Mouse (Mus musculus): ENCODE data around the gene Cpd.

The Cpd gene

DNA sequence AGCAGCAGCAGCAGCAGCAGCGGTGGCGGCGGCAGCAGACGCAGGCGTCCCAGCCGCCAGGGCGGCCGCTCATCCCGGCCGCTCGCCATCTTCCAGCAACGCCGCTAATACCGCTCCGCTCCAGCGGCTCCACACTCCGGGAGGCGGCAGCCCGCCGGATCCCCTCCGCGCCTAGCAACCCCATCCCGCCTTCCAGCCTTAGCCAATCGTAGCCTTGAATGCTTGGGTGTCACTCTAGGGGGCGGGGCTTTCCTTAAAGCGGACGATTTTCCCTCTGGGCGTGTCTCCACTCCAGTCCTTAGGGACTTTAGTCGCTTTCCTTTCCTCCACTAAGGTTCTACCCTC lies at the start of gene Cpd:
TSS of gene Cpd (minus strand) at position 141 of the 345 bp plus-strand sequence.
- peak; percentile 97 for DNase-seq

DNA sequence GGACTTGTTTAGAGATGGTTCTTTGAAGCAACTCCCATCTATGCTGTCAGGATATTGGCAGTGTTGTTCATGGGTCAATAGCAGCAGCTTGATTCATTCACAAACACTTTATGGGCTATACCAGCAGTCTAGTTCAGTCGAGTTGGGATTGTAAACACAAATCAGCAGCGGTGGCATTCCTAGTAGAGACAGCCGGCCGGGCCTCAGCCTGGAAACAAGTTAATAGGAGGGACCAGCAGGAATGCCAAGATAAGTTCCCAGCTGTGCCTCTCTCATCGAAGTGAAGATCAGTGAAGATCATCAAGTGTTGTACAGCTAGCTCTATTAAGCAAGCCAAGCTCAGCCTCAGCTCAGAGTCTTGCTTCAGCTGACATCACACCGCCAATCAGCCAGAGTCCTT lies 49.5 kb upstream of the Cpd start:
- DNase-seq, result peak; percentile 63 to 89

DNA sequence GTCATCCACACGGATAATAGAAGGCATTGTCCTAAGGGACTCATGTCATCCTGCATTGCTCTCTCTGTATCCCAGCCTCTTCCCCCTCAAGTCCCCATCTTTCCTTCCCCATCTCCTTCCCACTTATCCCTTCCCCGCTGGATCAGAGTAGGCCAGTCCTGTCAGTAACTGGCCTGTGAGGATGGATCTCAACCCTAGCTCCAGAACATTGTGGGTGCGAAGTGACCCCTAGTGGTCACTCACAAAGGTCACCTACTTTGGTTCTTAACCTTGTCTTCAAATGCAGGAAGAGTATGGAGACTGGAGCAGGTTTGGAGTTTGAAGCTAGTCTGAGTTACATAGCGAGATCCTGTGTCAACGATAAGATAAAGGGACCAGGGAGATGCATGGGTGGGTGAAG lies 47.4 kb upstream of the Cpd start:
- DNase-seq, result peak; percentile 70 to 75

DNA sequence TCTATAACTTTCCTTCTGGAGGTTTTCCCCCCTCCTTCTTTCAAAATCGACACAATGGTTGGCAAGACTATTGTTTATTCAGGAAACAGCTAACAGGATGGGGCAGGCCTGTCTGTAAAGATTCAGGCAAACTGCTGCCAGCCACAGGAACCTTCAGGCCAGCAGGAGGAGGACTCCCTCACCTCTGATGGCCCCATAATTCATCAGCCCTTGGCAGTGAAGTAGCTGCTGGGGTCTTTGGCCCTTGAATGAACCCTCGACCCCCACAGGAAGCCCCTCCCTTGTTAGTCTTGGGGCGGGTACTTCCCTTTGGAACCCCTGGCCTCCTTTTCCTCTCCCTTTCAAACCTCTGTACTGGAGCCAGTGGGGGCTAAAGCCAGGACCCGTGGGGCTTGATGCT lies 46.8 kb upstream of the Cpd start:
- peak; percentile 66 to 86 for DNase-seq

DNA sequence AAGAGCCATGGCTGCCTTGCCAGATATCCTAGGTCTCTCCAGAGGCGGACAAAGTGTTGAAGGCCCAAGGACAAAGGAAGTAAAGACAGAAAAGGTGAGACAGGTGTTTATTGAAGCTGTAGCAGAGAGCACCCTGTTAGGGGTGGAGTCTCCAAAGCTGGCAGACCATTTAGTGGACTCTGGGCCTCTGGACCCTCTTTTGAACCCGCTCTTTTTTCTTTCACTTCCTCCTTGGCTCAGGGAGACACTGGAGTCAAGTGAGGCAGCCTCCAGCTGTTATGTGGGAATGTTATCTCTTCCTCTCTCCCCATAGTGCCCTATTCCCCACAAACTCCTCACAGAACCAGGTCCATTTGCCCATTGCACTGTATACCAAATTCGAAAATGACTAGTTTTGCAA lies 46.2 kb upstream of the Cpd start:
- no peak for DNase-seq

DNA sequence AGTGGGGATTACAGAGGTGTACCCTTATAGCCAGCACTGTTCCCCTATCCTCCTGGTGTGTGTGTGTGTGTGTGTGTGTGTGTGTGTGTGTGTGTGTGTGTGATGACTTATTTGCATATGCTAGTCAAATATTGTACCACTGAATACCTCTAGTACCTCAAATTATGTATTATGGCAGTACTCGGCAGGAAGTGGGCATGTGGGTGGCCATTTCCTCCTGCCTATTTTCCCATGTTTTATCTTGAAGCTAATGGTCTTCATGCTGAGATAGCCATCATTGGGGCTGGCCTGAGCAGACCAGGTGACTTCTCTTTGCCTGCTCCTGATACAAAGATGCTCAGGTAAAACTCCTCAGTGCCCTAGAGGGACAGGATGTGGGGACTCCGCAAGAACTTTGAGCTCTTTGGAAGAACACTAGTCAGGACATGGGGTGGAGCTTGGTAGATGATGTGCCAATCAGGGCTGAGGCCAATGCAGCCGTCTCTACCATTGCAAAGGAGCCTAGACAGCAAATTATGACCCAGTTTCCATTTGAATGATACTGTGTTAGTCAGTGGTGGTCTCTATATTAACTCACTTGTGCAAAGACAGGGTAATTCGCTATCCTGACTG lies 45.0 kb upstream of the Cpd start:
- no peak for DNase-seq

DNA sequence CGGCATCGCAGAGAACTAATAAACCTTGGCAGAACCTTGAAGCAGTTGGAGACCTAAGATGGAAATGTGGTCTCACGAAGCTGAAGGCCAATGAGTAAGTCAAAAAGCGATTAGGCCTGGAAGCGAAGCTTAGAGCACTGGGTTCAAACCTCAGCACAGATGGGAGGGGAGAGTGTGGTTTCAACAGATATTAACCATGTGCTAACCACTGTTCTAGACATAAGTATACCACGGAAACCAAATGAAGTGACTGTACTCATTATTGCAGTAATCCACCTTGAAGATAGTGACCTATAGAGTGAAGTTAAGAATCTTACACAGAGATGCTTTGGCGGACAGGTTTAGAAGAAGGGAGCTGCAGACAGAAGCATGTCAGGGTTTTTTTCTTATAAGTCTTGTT lies 44.4 kb upstream of the Cpd start:
- no peak for DNase-seq

DNA sequence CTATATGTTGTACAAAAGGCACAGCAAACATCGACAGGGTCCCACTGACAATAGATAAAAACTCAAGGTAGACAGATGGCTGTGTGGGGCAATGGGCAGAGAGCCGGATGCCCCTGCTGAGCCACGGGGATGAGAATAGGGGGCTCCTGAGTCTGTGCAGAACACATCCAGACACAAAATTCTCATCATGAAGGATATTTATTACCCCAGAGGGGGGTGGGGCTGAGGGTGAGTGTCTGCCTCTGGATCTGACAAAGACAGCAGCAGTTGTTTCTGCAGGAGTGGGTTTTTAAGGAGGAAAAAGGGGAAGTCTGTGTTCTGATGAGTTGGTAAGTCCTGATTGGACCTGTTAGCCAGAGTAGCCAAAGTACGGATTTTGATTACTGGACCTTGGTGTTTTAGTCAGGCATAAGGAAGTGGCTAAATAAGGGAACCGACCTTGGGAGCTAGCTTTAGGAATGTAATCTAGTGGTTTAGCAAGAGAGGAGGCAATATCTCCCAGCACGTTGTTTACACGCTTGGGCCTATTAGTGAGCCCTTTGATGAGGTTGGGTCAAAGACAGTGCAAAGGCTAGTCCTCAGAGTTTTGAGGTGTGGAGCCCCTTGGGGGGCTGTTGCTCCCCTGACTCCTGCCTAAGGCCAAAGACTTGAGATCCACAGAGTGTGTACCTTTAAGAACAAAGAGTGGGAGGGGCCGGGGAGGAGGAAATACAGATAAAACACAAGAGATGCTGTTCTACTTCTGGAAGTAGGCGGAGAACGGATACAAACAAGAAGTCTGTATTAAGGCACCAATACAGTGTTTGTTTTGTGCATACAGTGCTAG lies 42.7 kb upstream of the Cpd start:
- peak in 1 of 2 experiments; percentile 52 for DNase-seq

DNA sequence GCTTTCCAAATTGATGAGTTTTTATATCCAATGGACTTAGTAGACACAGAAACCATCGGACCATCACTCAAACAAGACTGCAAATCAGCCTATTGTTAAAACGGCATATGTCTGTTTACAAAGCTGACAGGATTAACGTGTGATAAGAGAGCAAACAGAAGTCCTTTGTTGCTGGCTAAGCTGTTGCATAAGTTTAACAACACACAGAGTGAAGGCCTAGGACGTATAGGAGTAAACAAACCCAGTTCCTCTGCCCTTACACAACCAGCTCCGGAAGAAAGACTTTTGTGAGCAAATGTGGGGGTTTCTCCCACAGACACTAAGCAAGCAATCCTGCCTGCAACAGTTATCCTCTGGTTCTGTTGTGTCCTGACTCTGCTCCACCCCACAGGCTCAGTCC lies 37.6 kb upstream of the Cpd start:
- DNase-seq, result no peak

DNA sequence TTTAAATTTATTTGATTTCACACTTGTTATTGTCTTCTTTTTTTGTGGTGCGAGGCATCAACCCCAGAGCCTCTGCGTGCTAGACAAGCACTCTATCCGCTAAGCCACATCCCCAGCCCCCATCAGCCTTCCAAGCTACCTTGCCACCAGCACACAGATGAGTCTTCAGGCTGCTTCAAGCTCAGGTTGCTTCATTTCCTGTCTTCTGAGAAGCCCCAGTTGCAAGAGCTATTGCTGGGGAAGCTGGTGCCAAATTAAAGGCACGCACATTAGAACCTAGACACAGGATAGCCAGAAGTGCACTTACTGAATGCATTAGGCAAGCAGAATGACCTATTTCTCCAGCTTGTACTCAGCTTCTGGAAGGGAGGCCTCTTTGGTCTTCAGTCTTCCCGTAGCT lies 33.0 kb upstream of the Cpd start:
- DNase-seq, result peak in 1 of 2 experiments; percentile 32

DNA sequence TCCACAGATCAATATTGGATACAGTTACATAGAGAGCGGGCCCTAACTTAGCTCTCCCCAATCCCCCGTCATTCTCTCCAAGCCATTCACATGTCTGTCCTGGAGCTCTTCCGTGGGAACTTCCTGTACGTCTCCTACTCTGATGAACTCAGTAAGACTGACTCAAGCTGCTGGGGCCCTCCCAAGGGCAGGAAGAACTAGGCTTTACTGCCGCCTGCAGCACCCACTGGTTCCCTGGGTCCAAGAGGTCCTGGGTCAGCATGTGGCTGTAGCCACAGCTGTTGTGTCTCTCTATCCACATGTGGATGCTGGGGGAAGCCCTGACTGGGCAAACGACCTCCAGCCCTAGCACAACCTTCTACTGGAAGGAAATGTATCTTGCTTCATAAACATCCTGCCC lies 27.9 kb upstream of the Cpd start:
- peak; percentile 36 to 83 for DNase-seq

DNA sequence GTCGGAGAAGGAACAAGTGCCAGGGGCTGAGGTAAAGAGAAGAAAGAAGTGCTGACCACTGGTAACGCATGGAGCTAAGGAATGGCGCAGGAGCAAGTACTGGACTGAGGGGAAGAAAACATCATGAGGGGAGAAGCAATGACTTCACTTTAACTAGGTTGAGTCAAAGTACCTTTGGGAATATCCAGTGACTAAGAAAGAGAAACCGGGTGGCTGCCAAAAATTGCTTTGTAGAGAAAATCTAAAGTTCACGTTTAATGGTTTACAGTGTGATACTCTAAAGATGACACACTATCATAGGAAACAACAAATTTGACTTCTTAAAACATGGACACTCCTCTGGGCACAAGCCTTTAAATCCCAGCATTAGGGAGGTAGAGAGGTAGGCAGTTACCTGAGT lies 27.0 kb upstream of the Cpd start:
- no peak for DNase-seq

DNA sequence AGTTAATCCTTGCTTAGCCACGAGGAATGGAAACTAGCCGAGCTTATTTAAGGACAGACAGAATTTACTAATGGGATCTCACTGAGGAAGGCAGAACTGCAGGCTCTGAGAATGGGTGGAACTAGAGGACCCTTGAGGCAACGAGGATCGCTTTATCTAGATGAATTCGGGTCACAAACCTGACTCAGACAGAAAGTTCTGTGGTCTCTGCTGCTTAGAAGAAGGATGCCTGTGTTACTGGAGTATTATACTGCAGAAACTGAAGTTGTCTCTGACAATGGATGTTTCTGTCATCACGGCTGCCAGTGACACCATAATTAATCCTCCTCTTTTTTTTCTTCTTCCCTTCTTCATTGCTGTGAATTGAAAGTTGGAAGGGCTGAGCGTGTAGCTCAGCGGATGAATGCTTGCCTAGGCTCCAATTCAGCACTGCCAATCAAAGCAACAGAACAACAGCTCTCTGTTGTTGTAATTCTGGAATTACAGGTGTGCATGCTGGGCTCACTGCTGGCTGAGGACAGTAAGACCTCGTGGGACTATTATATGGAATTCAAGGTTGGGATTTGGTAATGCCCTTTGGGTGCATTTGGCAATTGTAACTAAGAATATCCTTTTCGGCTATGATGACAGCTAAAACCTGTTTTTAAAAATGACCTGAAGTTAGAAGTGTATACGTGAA lies 25.9 kb upstream of the Cpd start:
- no peak for DNase-seq

DNA sequence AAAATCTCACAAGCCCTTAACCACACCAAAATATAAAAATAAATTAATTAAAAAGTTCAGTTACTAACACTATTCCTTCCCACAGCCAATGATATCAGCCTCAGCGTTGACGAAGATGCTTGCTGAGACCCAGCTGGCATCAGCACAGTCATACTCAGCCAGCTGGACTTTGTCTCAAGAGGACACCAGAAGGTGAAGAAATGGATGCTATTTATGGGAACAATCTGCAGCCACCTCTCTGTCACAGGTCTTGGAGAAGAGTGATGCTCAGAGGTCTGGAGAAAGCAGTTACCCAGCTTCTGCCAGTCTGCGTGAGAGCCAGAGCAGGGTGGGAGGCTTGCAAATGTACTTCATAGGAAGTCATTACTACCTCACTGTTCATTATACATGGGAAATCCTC lies 14.4 kb upstream of the Cpd start:
- no peak for DNase-seq

DNA sequence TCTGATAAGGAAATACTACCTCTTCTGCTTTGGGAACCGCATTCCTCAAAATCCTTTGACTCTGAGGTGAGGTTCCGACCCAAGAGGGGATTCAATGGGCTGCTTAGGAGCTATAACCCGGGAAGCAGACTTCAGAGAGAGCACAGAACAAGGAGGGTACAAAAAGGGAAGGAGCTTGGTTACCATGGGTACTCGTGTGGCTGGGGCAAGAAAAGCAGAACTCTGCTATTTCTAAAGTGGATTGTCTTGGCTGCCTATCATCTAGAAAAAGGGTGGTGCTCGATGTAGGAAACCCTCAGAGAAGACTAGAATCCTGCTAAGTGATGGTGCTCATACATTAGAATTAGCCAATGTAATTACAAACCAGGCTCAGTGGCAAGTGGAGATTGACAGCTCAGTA lies 12.4 kb upstream of the Cpd start:
- no peak for DNase-seq

DNA sequence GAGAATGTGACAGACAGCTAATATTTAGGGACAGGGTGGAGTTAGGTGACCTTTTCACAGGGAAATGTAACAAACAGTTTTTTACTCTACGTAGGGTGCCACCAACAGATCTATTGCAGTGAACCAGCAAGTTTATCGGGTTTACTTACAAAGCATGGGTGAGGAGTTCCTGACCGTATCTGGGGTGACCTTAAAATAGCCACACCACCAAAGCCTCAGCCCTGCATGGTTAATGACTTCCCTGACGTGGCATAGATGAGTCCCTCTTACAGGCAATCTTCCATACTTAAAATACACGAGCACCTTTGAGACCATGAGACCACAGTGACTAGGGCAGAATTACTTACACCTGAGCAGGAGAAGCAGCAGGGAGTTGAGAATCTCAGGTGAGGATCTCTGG lies 12.0 kb upstream of the Cpd start:
- DNase-seq, result no peak

DNA sequence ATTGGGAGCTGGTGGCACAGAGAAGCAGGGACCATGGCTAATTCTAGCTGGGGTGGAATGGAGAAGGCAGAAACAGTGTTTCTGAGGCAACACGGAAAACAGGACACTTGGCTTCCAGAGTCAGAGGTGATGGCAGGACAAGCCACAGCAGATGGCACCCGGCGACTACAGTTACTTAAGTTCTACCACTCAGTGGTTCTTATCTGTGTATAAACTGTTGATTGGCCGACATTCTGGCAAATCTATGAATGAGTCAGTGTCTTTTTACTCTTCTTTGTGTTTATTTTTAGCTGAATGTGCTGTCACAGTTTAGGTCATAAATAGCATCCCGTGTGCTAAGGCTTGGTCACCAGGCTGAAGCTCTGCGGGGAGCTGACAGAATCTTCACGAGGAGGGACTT lies 10.3 kb upstream of the Cpd start:
- DNase-seq, result peak; percentile 31 to 62

DNA sequence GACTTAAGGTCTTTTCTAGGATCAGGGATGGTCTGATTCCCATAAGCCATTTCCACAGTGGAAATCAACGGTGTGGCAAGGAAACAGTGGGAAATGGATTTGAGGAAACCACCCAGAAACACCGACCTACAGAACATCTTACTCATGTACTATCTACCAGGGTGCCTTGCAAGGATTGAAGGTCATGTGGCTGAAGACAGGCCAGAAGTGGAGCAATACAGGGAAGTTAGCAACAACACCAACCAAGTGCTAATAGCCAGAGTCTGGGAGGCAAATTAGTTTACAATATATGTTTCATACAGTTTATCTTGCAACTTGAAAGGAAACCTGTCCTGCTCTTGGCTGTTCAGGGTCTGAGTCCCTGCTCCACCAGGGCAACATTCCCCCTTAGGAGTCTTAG lies 9.8 kb upstream of the Cpd start:
- peak in 1 of 2 experiments; percentile 12 for DNase-seq

DNA sequence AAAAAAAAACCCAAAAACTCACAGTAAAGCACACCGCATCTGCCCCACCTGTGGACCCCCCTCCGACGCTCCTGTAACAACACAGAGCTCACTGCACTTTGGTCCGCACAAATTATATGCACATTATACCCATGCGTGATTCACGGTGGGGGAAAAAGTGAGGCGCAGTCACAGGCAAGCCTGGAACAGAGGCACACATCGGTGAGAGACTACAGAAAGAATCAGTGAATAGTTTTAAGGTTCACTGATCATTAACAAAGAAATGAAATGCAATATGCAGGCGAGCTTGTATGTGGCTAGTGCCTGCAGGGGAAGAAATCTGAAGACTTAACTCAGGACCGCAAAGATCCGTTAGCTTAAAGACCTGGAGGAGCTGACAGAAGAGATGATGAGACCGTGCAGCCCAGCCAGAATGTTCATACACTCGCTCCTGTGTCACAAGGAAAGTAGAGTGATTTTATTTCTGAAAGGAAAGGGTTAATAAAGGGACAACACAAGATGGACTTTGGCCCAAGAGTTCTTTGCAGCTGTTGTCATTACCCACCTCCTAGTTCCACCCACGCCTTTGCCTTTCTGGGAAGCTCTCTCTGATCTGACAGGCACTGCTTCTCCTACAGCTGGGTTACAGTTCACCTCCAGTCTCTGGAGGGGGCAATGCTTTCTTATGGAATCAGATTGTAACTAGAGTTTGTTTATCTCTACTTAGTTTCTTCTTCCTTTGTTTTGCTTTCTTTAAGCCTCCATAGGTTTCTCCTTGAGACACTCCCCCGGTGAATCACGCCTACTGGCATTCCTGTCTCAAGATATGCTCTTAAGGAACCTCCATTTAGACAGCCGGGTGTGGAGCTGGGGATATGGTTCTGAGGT lies 7.9 kb upstream of the Cpd start:
- DNase-seq, result peak in 1 of 2 experiments; percentile 38

DNA sequence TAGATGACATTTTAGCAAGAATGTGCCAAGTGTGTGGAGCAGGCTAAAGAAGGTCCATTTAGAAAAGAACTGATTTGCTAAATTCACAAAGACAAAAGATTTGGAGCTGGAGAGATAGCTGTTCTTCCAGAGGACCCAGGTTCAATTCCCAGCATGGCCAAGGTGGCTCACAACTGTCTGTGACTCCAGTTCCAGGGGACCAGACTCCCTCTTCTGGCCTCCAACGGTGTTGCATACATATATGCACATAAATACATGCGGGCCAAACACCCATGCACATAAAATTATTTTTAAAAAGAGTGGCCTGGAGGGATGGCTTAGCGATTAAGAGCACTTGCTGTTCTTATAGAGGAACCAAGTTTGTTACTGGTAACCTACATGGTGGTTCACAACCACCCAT lies 4.7 kb upstream of the Cpd start:
- no peak for DNase-seq

DNA sequence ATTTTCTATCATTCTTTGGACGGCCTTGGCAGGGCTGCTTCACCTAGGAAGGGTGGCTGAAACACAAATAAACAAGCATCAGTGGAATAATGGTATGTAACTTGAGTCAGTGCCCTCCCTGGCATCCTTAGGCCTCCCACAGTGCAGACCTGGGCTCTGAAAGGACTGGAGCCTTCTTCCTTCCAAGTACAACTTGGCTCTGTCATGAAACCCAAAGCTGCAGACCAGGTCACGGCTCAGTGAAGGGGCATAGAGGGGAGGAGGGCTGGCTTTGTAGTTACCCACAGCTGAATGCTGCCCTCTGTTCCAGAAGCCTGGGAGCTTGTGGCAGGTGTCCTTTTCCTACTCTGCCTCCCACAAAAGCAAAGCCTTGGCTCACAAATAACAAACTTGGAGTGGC lies 2.8 kb upstream of the Cpd start:
- DNase-seq, result no peak

DNA sequence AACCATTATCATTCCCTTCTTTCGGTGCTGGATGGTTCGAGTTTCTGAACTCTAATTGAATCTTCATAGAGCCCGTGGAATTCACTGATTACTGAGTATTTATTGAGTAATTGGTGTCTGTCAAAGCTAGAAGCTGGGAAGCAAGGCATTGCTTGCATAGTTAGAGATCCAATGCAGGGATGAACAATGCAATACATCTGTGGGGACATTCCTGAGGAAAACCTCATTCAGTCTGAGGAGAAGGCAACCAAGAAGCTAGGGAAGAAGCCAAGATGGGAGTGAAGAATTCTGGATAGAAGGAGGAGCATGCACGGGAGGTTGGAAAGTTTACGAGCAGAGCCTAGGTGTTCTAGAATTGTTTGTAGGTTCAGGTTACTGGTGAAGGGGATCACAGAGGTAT lies 1.3 kb upstream of the Cpd start:
- DNase-seq, result no peak

DNA sequence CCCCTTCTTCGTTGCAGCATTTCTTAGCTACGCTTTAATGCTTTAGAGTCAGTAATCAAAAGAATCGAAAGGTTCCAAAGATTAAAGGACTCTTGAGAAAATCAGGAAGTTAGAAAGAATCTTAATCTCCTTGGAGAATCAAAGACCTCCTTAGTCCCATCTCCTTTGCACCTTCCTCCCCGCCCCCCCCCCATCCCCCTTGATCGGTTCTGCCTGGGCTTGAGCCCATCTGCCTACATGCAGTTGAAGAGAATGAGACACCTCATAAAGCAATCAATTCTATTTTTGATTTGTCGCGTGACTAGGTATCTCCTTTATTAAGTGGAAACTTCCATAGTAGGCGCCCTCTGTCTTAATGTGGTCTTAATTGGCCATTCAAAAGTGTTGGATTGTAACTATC lies 536 bp upstream of the Cpd start:
- DNase-seq, result no peak
